Mouse (Mus musculus) neural tube, embryonic 13.5 days (tissue): ENCODE measurements around the gene Pla1a. TPM values are rescaled to one million over a fixed set of nuclear protein-coding genes. Genes with fewer than 3 reads are reported as not detected.

Experiments used
- ATAC-seq: fragments of 200-750 bp; cut with Nextera tagmentation; 2 replicates; pipeline ENCODE4 v1.8.0; 2017; ENCODE audit warnings: low read depth, mild to moderate bottlenecking, moderate TSS enrichment, moderate library complexity
- H3K27ac ChIP-seq: fragments of 300-500 bp; sonication (generic); replicated peaks from 2 replicates; pipeline ENCODE4 v1.5.1; 2015; ENCODE audit warnings: moderate library complexity, mild to moderate bottlenecking, inconsistent platforms
- H3K27me3 ChIP-seq: fragments of 300-500 bp; sonication (generic); 2 replicates; pipeline ENCODE4 v1.6.1; 2015; ENCODE audit warnings: mild to moderate bottlenecking, inconsistent platforms
- H3K36me3 ChIP-seq: fragments of 300-500 bp; sonication (generic); 2 replicates; pipeline ENCODE4 v1.6.1; 2015; ENCODE audit warnings: mild to moderate bottlenecking, inconsistent platforms
- H3K4me1 ChIP-seq: fragments of 300-500 bp; sonication (generic); replicated peaks from 2 replicates; pipeline ENCODE4 v1.6.1; 2015; ENCODE audit warnings: inconsistent platforms
- H3K4me2 ChIP-seq: fragments of 300-500 bp; sonication (generic); 2 replicates; pipeline ENCODE4 v1.6.1; 2015; ENCODE audit warnings: inconsistent platforms, mild to moderate bottlenecking, moderate library complexity
- H3K4me3 ChIP-seq: fragments of 300-500 bp; sonication (generic); 2 replicates; pipeline ENCODE4 v1.5.1; 2015; ENCODE audit warnings: mild to moderate bottlenecking, inconsistent platforms
- H3K9ac ChIP-seq: fragments of 300-500 bp; sonication (generic); 2 replicates; pipeline ENCODE4 v1.6.1; 2015; ENCODE audit warnings: moderate library complexity, mild to moderate bottlenecking, inconsistent platforms
- H3K9me3 ChIP-seq: fragments of 300-500 bp; sonication (generic); 2 replicates; pipeline ENCODE4 v1.6.1; 2016; ENCODE audit warnings: inconsistent platforms
- WGBS: fragments of 180-500 bp; shearing (Covaris S2); methylation state at CpG from one replicate; pipeline ENCODE4 v1.1.7; 2015; 5-methylcytosine and 5-hydroxymethylcytosine counted together
- polyA plus RNA-seq: library from polyadenylated mRNA; unstranded; fragments of >200 nt; fragmentation: Nextera tagmentation; extraction: Ambion mirVana; gene quantifications from 2 replicates; pipeline ENCODE4 v1.2.1, GENCODE M21; 2015

Pla1a gene
- polyA plus RNA-seq, 1 experiment from 2014 or later = 0.75 TPM

DNA sequence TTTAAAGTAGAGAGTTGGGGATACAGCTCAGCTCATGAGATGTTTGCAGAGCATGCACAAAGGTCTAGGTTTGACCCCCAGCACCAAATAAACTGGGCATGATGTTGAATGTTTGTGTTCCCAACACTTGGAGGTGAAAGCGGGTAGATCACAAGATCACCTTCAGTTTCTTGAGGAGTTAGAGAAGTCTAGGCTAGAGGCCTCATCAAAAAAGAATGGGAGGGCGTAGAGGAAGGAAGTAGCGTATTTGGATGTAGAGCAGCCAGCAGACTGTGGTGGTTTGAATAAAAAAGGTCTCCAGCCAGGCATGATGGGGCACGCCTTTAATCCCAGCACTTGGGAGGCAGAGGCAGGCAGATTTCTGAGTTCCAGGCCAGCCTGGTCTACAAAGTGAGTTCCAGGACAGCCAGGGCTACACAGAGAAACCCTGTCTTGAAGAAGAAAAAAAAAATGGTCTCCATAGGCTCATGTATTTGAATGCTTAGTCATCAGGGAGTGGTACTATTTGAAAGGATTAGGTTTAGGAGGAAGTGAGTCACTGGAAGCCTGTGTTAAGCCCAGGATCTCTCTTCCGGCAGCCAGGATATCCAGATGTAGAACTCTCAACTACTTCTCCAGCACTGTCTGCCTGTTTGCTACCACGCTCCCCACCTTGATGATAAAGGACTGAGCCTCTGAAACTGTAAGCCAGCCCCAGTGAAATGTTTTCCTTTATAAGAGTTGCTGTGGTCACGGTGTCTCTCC is 10.9 kb upstream of the Pla1a start:
- H3K27ac ChIP-seq = no peak overlapping the region
- no peaks in the 10 kb centered on the region for H3K4me1 ChIP-seq
- no peak overlapping the region for H3K4me3 ChIP-seq
- 97% methylated on average over 7 of the region's 7 CpGs for WGBS
- no peak for ATAC-seq
- no peaks in the 10 kb centered on the region for H3K9me3 ChIP-seq
- no peak overlapping the region for H3K4me2 ChIP-seq
- no peak overlapping the region for H3K9ac ChIP-seq
- no peaks in the 10 kb centered on the region for H3K27me3 ChIP-seq
- H3K36me3 ChIP-seq = peaks cover 64% of the 10 kb centered on the region

DNA sequence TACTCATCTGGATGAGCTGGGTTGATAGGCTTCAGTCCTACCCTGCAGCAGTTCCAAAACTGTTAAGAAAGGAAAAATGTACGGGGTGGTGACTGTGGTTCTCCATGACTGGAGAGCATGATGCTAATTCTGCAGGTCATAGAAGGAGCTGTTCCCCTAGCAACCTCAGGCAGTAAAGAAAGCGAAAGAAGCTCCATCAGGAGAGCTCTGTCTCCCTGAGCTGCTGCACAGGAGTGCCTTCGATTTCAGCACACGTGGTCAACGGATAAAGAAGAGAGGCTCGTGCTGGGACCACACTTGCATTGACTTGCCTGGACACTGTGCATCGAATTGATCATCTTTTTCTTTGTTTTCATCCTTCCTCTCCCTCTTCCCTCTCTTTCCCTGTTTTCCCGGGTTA is 9.3 kb upstream of the Pla1a start:
- no peak for ATAC-seq
- 87% methylated on average over 8 of the region's 8 CpGs for WGBS
- Histone ChIP-seq H3K36me3 (peaks cover 47% of the 10 kb centered on the region), H3K4me2 (no peak overlapping the region), H3K27ac (no peak overlapping the region), H3K9me3 (no peaks in the 10 kb centered on the region), H3K27me3 (no peaks in the 10 kb centered on the region), H3K4me1 (no peaks in the 10 kb centered on the region), H3K9ac (no peak overlapping the region), H3K4me3 (no peak overlapping the region)

DNA sequence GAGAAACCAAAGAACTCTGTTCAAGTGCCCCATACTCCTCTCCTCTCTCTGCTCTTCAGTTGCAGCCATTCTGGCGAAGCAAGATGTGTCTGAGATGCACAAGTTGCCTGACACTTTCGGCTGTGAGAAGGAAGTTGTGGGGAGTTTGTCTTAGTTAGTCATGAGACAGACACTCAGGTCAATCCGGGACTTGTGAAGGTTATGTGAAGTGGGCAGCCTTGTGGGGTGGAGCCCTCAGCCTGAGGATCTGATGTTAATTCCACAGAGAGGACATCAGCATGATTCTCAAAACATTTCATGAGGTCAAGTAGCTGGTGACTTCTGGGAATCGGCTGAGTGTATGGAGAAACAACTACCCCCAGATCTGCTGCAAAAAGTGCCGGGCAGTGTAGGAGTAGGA is 8.7 kb upstream of the Pla1a start:
- H3K27me3 ChIP-seq = no peaks in the 10 kb centered on the region
- H3K27ac ChIP-seq = no peak overlapping the region
- WGBS = 86% methylated on average over 5 of the region's 5 CpGs
- no peaks in the 10 kb centered on the region for H3K9me3 ChIP-seq
- H3K9ac ChIP-seq = no peak overlapping the region
- no peaks in the 10 kb centered on the region for H3K4me1 ChIP-seq
- no peak for ATAC-seq
- H3K4me2 ChIP-seq = no peak overlapping the region
- H3K36me3 ChIP-seq = peaks cover 41% of the 10 kb centered on the region
- H3K4me3 ChIP-seq = no peak overlapping the region

- Histone ChIP-seq H3K9me3 (no peaks in the 10 kb centered on the region), H3K9ac (no peak overlapping the region), H3K27me3 (no peaks in the 10 kb centered on the region), H3K36me3 (peaks cover 29% of the 10 kb centered on the region), H3K4me2 (no peak overlapping the region), H3K4me3 (no peak overlapping the region), H3K27ac (no peak overlapping the region), H3K4me1 (no peaks in the 10 kb centered on the region)
- 86% methylated on average over 6 of the region's 6 CpGs for WGBS
- ATAC-seq = no peak
These were observed 7.5 kb upstream of the Pla1a start for GRCm38 (mm10) chr16:38440403-38440802.

DNA sequence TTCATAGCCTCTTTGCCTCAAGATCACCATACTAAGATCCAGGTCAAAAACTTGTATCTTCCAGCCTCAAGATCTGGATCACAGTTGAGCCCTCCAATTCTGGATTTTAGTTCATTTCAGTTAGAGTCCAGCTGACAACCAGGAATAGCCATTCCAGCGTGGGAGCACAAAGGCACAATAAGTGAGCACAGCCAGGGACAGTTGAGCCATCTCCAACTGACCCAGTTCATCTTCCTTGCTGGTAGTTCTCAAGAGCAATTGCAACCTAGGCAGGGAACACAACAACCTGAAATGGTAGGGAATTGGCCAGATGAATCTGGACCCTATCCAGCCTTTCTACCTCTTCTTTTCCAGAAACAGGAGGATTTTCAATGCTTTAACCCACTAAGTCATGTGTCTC is 6.2 kb upstream of the Pla1a start:
- Histone ChIP-seq H3K4me3 (no peak overlapping the region), H3K9me3 (no peaks in the 10 kb centered on the region), H3K4me2 (no peak overlapping the region), H3K27me3 (no peaks in the 10 kb centered on the region), H3K9ac (no peak overlapping the region), H3K36me3 (peaks cover 17% of the 10 kb centered on the region), H3K4me1 (no peaks in the 10 kb centered on the region), H3K27ac (no peak overlapping the region)
- no peak for ATAC-seq
- 86% methylated on average over 1 of the region's 1 CpGs for WGBS

GRCm38 (mm10) chr16:38434295-38434795 is 1.4 kb upstream of the Pla1a start:
- H3K4me1 ChIP-seq = no peaks in the 10 kb centered on the region
- no peaks in the 10 kb centered on the region for H3K27me3 ChIP-seq
- WGBS = 77% methylated on average over 4 of the region's 4 CpGs
- no peak overlapping the region for H3K4me2 ChIP-seq
- no peak for ATAC-seq
- H3K9me3 ChIP-seq = no peaks in the 10 kb centered on the region
- H3K36me3 ChIP-seq = no peaks in the 10 kb centered on the region
- no peak overlapping the region for H3K9ac ChIP-seq
- H3K27ac ChIP-seq = no peak overlapping the region
- H3K4me3 ChIP-seq = no peak overlapping the region

- no peak for ATAC-seq
- no peaks in the 10 kb centered on the region for H3K36me3 ChIP-seq
- H3K9me3 ChIP-seq = no peaks in the 10 kb centered on the region
- no peak overlapping the region for H3K4me3 ChIP-seq
- H3K9ac ChIP-seq = no peak overlapping the region
- no peak overlapping the region for H3K27ac ChIP-seq
- no peak overlapping the region for H3K4me2 ChIP-seq
- no peaks in the 10 kb centered on the region for H3K4me1 ChIP-seq
- WGBS = 91% methylated on average over 8 of the region's 8 CpGs
- no peaks in the 10 kb centered on the region for H3K27me3 ChIP-seq
These were observed 569 bp upstream of the Pla1a start for GRCm38 (mm10) chr16:38433514-38433913.

DNA sequence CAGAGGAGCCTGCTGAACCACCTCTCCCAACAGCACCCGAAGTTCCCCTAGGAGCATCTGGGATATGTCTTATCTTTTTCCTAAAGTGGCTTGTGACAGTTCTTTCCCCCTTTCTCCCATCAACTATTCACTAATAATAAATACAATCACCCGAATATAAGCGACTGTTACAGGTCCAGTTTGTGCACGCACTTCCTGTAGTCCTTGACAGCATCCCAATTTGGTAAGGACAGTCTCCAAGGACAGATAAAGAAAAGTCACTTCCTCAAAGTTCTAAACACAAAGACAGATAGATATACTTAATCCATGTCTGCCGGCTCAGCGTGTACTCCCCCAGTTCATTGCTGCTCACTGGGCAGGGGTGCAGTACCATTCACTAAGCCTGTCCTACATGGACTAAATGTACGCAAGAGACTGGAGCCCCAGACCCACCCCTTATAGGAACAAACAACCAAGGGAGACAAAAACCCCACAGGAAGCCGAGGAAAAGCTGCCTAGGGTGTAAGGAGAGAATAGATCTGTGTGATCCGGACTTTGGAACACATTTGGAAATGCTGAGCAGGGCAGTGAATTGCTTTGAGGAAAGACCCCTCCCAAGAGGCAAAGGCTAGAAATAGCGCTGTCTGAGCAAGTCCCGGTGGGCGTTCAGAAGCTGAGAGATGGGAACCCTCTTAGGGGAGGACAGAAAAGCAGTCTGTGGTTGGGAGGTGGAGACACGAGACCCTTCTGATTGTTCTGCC is 1.3 kb downstream of the Pla1a start:
- no peak for ATAC-seq
- H3K36me3 ChIP-seq = no peaks in the 10 kb centered on the region
- no peak overlapping the region for H3K4me2 ChIP-seq
- no peak overlapping the region for H3K4me3 ChIP-seq
- H3K27ac ChIP-seq = no peak overlapping the region
- H3K9me3 ChIP-seq = no peaks in the 10 kb centered on the region
- H3K9ac ChIP-seq = no peak overlapping the region
- H3K4me1 ChIP-seq = no peaks in the 10 kb centered on the region
- H3K27me3 ChIP-seq = no peaks in the 10 kb centered on the region
- WGBS = 63% methylated on average over 13 of the region's 13 CpGs

DNA sequence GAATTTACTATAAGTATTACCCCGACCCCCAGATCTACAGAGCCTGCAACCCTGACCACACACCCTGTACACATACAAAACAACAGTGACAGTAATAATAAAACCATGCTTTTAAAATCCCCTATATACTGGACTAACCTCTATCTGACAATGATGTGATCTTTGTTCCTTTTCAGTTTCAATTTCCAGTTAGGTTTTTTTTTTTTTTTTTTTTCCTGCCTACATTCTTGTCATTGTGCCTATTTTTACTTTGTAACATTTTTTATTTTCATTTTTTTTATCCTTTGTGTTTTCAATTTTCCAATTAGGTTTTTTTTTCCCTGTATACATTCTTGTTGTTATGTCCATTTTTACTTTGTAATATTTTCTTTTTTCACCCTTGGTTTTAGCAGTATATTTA is 7.1 kb downstream of the Pla1a start:
- WGBS = 85% methylated on average over 1 of the region's 1 CpGs
- H3K27ac ChIP-seq = no peak overlapping the region
- H3K9ac ChIP-seq = no peak overlapping the region
- no peaks in the 10 kb centered on the region for H3K4me1 ChIP-seq
- H3K4me3 ChIP-seq = no peak overlapping the region
- H3K4me2 ChIP-seq = no peak overlapping the region
- no peaks in the 10 kb centered on the region for H3K27me3 ChIP-seq
- ATAC-seq = no peak
- no peaks in the 10 kb centered on the region for H3K36me3 ChIP-seq
- no peaks in the 10 kb centered on the region for H3K9me3 ChIP-seq

- ATAC-seq = no peak
- no peak overlapping the region for H3K4me3 ChIP-seq
These were observed 7.6 kb downstream of the Pla1a start for GRCm38 (mm10) chr16:38425374-38425773.

GRCm38 (mm10) chr16:38414953-38415352 is 18.0 kb downstream of the Pla1a start:
- Histone ChIP-seq H3K27me3 (no peaks in the 10 kb centered on the region), H3K4me2 (no peak overlapping the region), H3K4me1 (no peaks in the 10 kb centered on the region), H3K9ac (no peak overlapping the region), H3K36me3 (no peaks in the 10 kb centered on the region), H3K9me3 (no peaks in the 10 kb centered on the region), H3K27ac (no peak overlapping the region), H3K4me3 (no peak overlapping the region)
- no peak for ATAC-seq
- WGBS = 84% methylated on average over 7 of the region's 7 CpGs

More at GRCm38 (mm10) chr16:38425374-38425773, 7.6 kb downstream of the Pla1a start:
- no peaks in the 10 kb centered on the region for H3K36me3 ChIP-seq
- H3K4me2 ChIP-seq = no peak overlapping the region
- no peaks in the 10 kb centered on the region for H3K4me1 ChIP-seq
- no peak overlapping the region for H3K9ac ChIP-seq
- no peak overlapping the region for H3K27ac ChIP-seq
- 89% methylated on average over 2 of the region's 2 CpGs for WGBS
- no peaks in the 10 kb centered on the region for H3K9me3 ChIP-seq
- H3K27me3 ChIP-seq = no peaks in the 10 kb centered on the region

GRCm38 (mm10) chr16:38408416-38408815 is 24.5 kb downstream of the Pla1a start:
- no peak overlapping the region for H3K9ac ChIP-seq
- no peak for ATAC-seq
- 95% methylated on average over 8 of the region's 8 CpGs for WGBS

More at GRCm38 (mm10) chr16:38408416-38408815, 24.5 kb downstream of the Pla1a start:
- no peaks in the 10 kb centered on the region for H3K36me3 ChIP-seq
- no peak overlapping the region for H3K4me2 ChIP-seq
- H3K9me3 ChIP-seq = no peaks in the 10 kb centered on the region
- H3K4me1 ChIP-seq = no peaks in the 10 kb centered on the region
- no peaks in the 10 kb centered on the region for H3K27me3 ChIP-seq
- no peak overlapping the region for H3K27ac ChIP-seq
- no peak overlapping the region for H3K4me3 ChIP-seq
